13 mouse cellular contexts compared by ENCODE assay signal in genomic region chr13:92237016-92237415, GRCm38 (mm10).
"Had no signal": no experiment of that assay in that cellular context is flagged by ENCODE, and none has a peak within 500 bp of the region (broad histone marks: within the 10 kb centered on the region; RNA-seq: fewer than 3 reads in every experiment).

No protein-coding gene starts in this region.

- ATAC-seq: intestine, embryonic 16.5 days had no signal

- DNase-seq: kidney, adult 18-20 months; kidney, adult 9 months; kidney, postnatal 36 days; layer of hippocampus, adult 9-11 months; liver, embryonic 13.5 days; lung, adult 2 months; lung, postnatal 14 days; lung, postnatal 4 days; midbrain, embryonic 14.5 days; right cerebral cortex, postnatal 14 days; right cerebral cortex, postnatal 4 days; thymus, postnatal 25 days had no signal
